Mouse (Mus musculus) lung, adult 2 months (tissue): ENCODE measurements at regions not wholly inside any gene's neighbourhood (a gene's known extent, or its start where the extent isn't known, plus 50 kb on each side); places are given as distances from the start of the nearest gene placed in this dataset.

Experiments used
- DNase-seq: peaks from one replicate; pipeline ENCODE4 v3.0.0; 2022
- H3K4me1 ChIP-seq: fragments of 200-500 bp; 2 replicates; pipeline ENCODE4 v1.6.1; 2011; ENCODE audit warnings: low read length; ENCODE audit not compliant: control insufficient read depth, insufficient read depth
- H3K4me3 ChIP-seq: fragments of 200-500 bp; replicated peaks from 2 replicates; pipeline ENCODE3; 2011; ENCODE audit warnings: low read depth, mild to moderate bottlenecking, control low read depth, low read length; ENCODE audit errors: extremely low read depth
- CTCF ChIP-seq: fragments of 200-500 bp; IDR thresholded peaks from 2 replicates; pipeline ENCODE4 v1.5.1; 2011; ENCODE audit warnings: mild to moderate bottlenecking, low read length, control low read depth; ENCODE audit not compliant: insufficient read depth
- POLR2A ChIP-seq: fragments of 200-500 bp; IDR thresholded peaks from 2 replicates; pipeline ENCODE4 v1.6.1; 2011; ENCODE audit warnings: low read depth, mild to moderate bottlenecking, control low read depth, low read length, borderline replicate concordance; ENCODE audit errors: extremely low read depth
- WGBS: fragments of 180-500 bp; shearing (Covaris S2); methylation state at CpG from one replicate; pipeline ENCODE4 v1.1.7; 2018; 5-methylcytosine and 5-hydroxymethylcytosine counted together

- Histone ChIP-seq H3K4me3 (no peak overlapping the region), H3K4me1 (no peaks in the 10 kb centered on the region)
- 63% methylated on average over 2 of the region's 2 CpGs for WGBS
- DNase-seq: no peak
- TF ChIP-seq POLR2A (no peak), CTCF (no peak)
Measured at GRCm38 (mm10) chr1:169240377-169240776, 290.9 kb downstream of the Nuf2 start.

DNA sequence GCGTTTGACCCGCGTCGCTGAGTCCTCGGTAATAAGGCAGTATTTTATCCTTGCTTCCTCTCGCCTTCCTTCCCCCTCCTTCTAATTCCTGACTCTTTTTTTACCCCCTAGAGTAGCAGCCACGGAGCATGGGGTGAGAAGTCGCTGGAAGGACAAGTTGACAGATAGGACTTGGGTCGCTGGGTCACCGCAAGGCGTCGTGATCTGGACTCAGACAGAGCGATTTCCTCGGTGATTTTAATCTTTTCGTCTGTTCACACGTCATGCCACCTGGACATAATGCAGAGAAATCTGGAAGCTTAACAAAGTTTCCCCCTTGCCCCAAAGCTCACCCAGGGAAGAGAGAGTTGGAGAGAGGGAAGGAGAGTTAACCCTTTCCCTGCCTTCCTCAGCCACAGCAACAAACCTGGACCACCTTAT lies 292.6 kb downstream of the Nuf2 start:
- H3K4me3 ChIP-seq: no peak overlapping the region
- no peaks in the 10 kb centered on the region for H3K4me1 ChIP-seq
- no peak for DNase-seq
- TF ChIP-seq CTCF: no peak
- no peak for TF ChIP-seq POLR2A
- WGBS: 15% methylated on average over 16 of the region's 16 CpGs

DNA sequence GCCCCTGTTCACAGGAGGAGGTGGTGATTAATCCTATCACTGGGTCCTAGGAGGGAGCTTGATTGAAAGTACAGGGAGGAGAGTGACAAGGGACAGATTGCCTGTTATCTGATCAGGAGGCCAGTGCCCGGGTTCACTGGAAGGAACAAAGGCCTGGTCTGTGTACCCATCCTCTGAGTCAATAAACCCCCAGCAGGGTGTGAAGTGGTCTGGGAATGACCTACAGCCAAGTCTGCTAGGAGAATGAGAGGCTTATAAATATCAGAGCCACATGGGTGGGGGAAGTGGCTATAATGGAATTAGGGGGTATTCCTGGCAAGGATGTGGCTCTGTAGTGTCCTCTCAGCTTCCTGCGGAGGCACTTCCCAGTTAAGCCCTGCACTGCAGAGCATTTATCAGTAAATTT lies 296.0 kb downstream of the Nuf2 start:
- Histone ChIP-seq H3K4me1 (no peaks in the 10 kb centered on the region), H3K4me3 (no peak overlapping the region)
- WGBS: 40% methylated on average over 2 of the region's 2 CpGs
- DNase-seq: no peak
- TF ChIP-seq POLR2A (no peak), CTCF (no peak)

DNA sequence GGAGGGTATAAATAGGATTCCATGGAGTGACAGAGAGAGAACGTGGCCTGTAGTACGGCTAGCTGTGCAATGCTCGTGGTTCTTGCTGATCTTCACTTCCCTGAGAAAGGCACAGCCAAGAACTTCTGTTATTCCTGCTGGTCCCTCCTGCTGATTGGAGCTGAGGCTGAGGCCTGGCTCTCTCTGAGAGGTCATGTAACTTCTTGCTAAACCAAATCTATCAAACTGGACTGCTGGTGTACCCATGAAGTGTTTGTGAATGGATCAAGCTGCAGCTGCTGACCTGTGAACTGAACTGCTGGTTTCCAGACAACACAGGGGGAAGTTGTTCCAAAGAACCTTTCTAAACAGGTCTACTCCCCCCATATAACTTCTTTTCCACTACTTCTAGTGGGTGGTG lies 297.9 kb downstream of the Nuf2 start:
- H3K4me3 ChIP-seq: no peak overlapping the region
- TF ChIP-seq CTCF (no peak), POLR2A (no peak)
- H3K4me1 ChIP-seq: no peaks in the 10 kb centered on the region
- 52% methylated on average over 3 of the region's 3 CpGs for WGBS
- no peak for DNase-seq

GRCm38 (mm10) chr1:169230097-169230496 lies 301.2 kb downstream of the Nuf2 start:
- DNase-seq: no peak
- TF ChIP-seq POLR2A (no peak), CTCF (no peak)
- 57% methylated on average over 4 of the region's 4 CpGs for WGBS
- Histone ChIP-seq H3K4me3 (no peak overlapping the region), H3K4me1 (no peaks in the 10 kb centered on the region)

- Histone ChIP-seq H3K4me3 (no peak overlapping the region), H3K4me1 (no peaks in the 10 kb centered on the region)
- no peak for TF ChIP-seq CTCF
- no peak for TF ChIP-seq POLR2A
- no peak for DNase-seq
- 79% methylated on average over 2 of the region's 2 CpGs for WGBS
Measured at GRCm38 (mm10) chr1:169224431-169224830, 306.8 kb downstream of the Nuf2 start.

DNA sequence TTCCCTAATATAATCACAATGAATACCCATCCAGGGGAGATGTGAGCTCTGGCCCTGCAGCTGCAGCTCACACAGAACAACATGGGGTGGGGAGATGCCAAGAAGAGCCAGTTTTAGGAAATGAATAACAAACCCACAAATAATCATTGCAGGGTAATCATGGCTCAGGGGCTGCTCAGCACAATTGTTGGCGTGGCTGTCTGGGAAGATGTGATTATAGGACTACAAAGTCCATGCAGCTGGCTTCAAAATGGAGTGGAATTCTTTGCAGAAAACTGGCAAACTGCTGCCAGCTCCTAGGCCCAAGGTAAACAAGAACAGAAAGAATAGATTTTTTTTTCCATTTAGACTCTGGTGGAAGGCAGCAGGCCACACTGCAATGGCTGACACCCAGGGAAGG lies 343.6 kb downstream of the Nuf2 start:
- TF ChIP-seq POLR2A (no peak), CTCF (no peak)
- 52% methylated on average over 1 of the region's 1 CpGs for WGBS
- DNase-seq: no peak
- Histone ChIP-seq H3K4me1 (no peaks in the 10 kb centered on the region), H3K4me3 (no peak overlapping the region)

DNA sequence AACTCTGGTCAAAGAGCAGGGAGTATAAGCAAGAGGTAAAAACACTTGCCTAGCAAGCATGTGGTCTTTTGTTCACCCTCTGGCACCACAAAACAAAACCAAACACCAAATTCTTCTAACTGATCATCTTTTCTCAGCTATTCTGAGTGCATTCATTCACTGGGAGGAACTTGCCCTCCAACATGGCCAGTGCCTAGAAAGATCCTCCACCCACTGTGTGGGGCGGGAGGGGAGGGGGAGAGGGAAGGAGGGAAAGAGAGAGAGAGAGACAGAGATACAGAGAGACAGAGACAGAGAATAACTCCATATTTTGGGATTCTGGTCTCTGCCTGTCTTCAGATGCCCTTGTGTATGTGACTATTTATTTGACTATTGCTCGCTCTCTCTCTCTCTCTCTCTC lies 360.9 kb downstream of the Nuf2 start:
- 79% methylated on average over 2 of the region's 2 CpGs for WGBS
- H3K4me3 ChIP-seq: no peak overlapping the region
- no peak for DNase-seq
- no peak for TF ChIP-seq CTCF
- no peak for TF ChIP-seq POLR2A
- H3K4me1 ChIP-seq: peaks cover 5% of the 10 kb centered on the region

DNA sequence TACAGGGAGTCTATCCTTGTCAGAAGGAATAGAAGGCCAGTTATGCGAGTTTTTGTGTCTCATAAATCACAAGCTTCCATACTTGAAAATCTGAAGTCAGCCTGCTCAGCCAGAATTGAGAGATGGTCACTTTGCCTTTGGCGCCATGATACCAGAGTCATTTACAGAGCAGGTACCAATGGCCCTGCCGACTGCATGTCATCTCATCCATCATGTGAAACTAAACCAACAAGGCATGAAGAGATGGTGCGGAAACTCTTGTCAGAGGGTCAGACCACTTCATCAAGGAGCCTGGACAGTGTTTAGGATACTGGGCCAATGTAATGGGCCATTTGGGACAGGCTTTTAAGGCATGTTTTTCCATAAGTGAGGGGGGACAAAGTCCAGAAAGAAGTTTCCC lies 363.2 kb downstream of the Nuf2 start:
- Histone ChIP-seq H3K4me3 (no peak overlapping the region), H3K4me1 (peaks cover 7% of the 10 kb centered on the region)
- DNase-seq: no peak
- 68% methylated on average over 4 of the region's 4 CpGs for WGBS
- TF ChIP-seq POLR2A (no peak), CTCF (no peak)

DNA sequence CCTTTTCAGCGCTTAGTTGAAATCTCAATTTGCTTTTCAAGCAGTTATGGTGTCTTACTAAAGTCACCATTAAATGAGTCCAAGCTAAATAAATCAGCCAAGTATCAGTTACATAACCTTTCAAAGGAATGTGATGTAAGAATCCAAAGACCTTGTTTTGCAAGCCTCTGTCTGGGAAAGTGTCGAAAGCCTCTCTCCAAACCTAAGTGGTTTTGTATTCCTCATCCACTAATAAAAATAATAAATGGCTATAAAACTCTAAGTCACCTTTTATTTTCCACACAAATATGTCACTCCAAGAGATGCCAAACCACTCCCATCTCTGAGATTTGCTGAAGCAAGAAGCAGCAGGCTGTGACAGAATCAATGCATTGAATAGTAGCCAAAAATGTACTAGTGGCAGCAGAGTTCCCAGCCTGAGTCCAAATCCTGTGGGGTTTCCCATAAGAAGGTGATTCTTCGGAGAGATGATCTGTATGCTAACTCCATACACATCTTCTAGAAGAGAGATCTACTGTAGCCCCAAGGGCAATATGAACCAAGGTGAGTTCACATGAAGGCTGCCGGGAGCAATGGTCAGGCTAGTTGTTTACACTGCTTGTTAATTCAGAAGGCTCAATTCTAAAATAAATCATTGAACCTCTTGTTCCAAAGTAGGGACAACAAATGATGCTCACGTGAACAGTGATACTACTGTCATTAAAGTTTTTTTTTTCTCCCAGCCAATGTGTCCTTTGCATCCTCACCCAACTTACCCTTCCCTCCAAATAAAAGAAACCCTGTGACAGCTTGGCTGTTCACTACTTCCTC lies 365.0 kb downstream of the Nuf2 start:
- TF ChIP-seq CTCF (no peak), POLR2A (no peak)
- 53% methylated on average over 5 of the region's 5 CpGs for WGBS
- Histone ChIP-seq H3K4me1 (peaks cover 7% of the 10 kb centered on the region), H3K4me3 (no peak overlapping the region)
- peak; percentile 12 for DNase-seq

- no peak for DNase-seq
- Histone ChIP-seq H3K4me1 (peaks cover 5% of the 10 kb centered on the region; the same call in 1 of the 2 replicates), H3K4me3 (no peak overlapping the region)
- no peak for TF ChIP-seq CTCF
- TF ChIP-seq POLR2A: no peak
- WGBS: 48% methylated on average over 6 of the region's 6 CpGs
Measured at GRCm38 (mm10) chr1:169160858-169161257, 370.4 kb downstream of the Nuf2 start.
